Mouse (Mus musculus): Measurements from ENCODE around the gene Capn15. TPM values are rescaled to one million over a fixed set of nuclear protein-coding genes. Genes with fewer than 3 reads are reported as not detected.

Capn15 gene
- polyA plus RNA-seq, 1 experiment = 75.2 TPM

DNA sequence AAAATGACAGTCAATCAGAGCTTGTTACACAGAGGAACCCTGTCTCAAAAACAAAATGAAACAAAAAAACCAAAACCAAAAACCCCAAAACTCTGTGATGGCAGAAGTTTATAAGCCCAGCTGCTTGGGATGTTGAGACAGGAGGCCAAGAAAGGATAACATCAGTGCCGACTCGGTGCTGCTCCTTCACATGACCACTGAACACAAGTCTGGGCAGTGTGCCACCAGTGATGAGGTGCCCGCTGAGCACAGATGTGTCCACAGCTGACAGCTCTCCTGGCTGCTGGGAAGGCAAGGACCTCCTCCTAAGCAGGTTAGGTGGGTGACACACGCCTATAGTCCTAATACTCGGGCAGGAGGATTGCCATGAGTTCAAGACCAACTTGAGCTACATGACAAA is 63.5 kb downstream of the Capn15 start:
- Histone ChIP-seq H3K36me3 (ENCODE audit: control insufficient read depth, insufficient read depth, low read length) (peaks cover 5% of the 10 kb centered on the region; the same call in 1 of the 2 replicates), H3K27ac (ENCODE audit: insufficient read depth, low read depth, low read length) (no peak overlapping the region), H3K4me3 (ENCODE audit: low read depth, low read length) (no peak overlapping the region), H3K27me3 (ENCODE audit: control insufficient read depth, insufficient read depth, low read length) (no peaks in the 10 kb centered on the region), H3K4me1 (ENCODE audit: control insufficient read depth, insufficient read depth, insufficient read length, low read length) (peaks cover 16% of the 10 kb centered on the region; the same call in 1 of the 2 replicates)
- WGBS = 51% methylated on average over 5 of the region's 5 CpGs
- TF ChIP-seq POLR2A (IDR thresholded peaks at IDR 0.05; ENCODE audit: low read depth, low read length) (no peak), CTCF (IDR thresholded peaks at IDR 0.05; ENCODE audit: extremely low read depth, insufficient read length, insufficient replicate concordance, low read depth, low read length) (no peak)

DNA sequence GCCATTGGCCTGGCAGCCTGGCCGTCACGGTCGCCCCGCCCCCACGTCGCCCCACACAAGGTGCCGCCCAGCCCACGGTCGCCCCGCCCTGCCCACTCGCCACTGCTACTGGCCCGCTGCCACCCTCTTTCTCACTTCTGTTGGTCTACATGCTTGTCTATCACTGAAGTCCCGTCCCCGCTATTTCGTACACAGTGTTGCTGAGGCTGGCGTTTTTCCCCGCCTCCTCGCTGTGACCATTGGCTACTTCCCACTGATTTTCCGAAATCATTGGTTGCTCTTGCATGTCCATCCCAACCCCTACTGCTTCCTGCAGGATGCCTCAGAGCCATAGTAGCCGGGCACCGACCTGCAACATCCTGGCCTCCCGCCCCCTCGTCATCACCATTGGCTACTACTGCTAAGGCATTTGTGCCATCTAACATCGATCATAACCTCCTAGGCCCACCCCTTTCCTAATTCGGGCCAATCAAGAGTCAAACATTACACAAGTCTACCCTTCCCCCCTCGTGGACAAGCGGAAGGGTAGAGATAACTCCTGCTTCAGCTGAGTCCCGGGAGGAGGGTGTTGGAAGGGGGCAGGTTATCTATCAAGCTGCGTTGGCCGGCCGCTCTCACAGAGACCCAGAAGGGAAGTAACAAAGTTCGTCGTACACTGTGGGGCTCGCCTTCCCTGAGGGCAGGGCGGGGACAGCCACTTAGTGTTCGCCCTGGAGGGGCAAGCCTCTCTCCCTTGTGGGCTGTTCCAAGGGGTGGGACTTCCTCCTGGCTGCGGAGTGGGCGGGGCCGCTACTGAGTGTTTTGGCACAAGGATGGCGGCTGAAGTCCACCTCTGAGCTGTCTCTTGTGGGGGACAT is 65.6 kb downstream of the Capn15 start:
- Histone ChIP-seq H3K27me3 (ENCODE audit: control insufficient read depth, insufficient read depth, low read length) (no peaks in the 10 kb centered on the region), H3K27ac (ENCODE audit: insufficient read depth, low read depth, low read length) (peak overlapping the region; percentile 97), H3K4me3 (ENCODE audit: low read depth, low read length) (peak overlapping the region; percentile 74), H3K36me3 (ENCODE audit: control insufficient read depth, insufficient read depth, low read length) (no peaks in the 10 kb centered on the region), H3K4me1 (ENCODE audit: control insufficient read depth, insufficient read depth, insufficient read length, low read length) (peaks cover 20% of the 10 kb centered on the region; the same call in 1 of the 2 replicates)
- WGBS = under 1% methylated on average over 40 of the region's 40 CpGs
- TF ChIP-seq CTCF (IDR thresholded peaks at IDR 0.05; ENCODE audit: extremely low read depth, insufficient read length, insufficient replicate concordance, low read depth, low read length) (no peak), POLR2A (IDR thresholded peaks at IDR 0.05; ENCODE audit: low read depth, low read length) (peak; percentile 53; the same call in 1 of the 2 replicates)

DNA sequence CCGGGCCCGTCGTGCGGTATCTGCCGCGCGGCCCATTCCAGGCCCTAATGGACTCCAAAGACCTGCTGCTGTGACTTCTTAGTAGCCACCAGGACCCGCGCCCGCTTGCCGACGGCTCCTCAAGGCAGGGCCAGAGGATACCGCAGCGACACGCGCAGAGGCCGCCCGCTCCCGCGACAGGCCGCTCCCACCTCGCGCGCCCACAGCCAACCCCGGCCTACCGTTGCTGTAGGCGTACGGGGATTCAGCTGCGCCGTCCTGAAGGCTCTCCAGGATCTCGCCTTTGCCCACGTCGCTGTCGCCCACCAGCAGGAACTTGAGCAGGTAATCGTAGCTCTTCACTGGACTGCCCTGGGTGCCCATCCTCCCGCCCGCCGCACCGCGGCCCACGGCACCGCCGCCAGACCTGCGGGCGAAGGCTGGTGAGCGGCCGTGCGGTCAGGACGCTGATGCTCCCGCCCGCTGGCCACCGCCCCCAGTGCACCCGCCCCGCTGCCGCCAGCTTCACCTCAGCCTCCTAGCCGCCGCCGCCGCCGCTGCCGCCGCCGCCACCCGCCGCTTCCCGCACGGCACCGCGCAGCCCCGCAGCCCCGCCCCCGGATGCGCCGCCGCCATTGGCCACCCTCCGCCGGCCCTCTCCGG is 66.3 kb downstream of the Capn15 start, which contains the start of gene Rab40c:
Gene Rab40c, minus strand, starts transcription at position 584 of the 642 bp plus-strand sequence.
- Histone ChIP-seq H3K4me1 (ENCODE audit: control insufficient read depth, insufficient read depth, insufficient read length, low read length) (peaks cover 24% of the 10 kb centered on the region; the same call in 1 of the 2 replicates), H3K27me3 (ENCODE audit: control insufficient read depth, insufficient read depth, low read length) (no peaks in the 10 kb centered on the region), H3K27ac (ENCODE audit: insufficient read depth, low read depth, low read length) (peak within 1 kb of the TSS; percentile 97), H3K36me3 (ENCODE audit: control insufficient read depth, insufficient read depth, low read length) (no peaks in the 10 kb centered on the region), H3K4me3 (ENCODE audit: low read depth, low read length) (peak within 1 kb of the TSS; percentile 96)
- 1% methylated on average over 77 of the region's 78 CpGs for WGBS
- TF ChIP-seq CTCF (IDR thresholded peaks at IDR 0.05; ENCODE audit: extremely low read depth, insufficient read length, insufficient replicate concordance, low read depth, low read length) (no peak), POLR2A (IDR thresholded peaks at IDR 0.05; ENCODE audit: low read depth, low read length) (no peak)

DNA sequence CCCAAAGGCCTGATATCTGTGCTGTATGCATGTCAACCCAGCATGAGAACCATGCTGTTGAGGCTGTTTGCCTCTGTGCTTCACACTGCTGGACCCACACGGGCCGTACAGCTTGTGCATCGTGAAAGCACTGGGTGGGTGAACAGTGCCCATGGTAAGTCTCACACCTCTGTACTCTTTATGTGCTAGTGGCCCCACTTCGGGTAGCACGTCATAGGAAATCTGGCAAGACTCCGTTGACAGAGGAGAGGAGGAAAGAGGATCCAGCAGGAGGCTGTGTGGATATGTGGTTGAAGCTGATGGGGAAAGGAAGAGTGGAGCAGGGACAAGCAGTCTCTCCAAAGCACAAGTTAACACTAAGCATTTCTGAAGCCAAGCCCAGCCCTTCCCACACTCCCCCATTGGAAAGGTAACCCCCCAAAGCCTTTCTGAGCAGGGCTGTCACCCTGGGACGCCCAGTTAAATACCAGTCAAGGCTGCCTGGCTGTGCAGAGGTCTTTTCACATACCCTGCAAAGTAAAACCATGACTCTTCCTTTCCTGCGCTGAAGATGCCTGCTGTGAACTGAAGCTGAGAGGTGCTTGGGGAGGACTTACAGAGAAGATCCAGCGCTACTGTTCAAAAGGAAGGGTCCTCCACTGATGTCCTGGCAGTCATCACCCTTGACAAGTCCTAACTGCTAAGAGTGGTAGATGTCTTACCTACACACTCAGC is 67.4 kb downstream of the Capn15 start:
- no peak for TF ChIP-seq POLR2A (IDR thresholded peaks at IDR 0.05; ENCODE audit: low read depth, low read length)
- TF ChIP-seq CTCF (IDR thresholded peaks at IDR 0.05; ENCODE audit: extremely low read depth, insufficient read length, insufficient replicate concordance, low read depth, low read length) = no peak
- Histone ChIP-seq H3K27ac (ENCODE audit: insufficient read depth, low read depth, low read length) (peak overlapping the region; percentile 59), H3K27me3 (ENCODE audit: control insufficient read depth, insufficient read depth, low read length) (no peaks in the 10 kb centered on the region), H3K4me1 (ENCODE audit: control insufficient read depth, insufficient read depth, insufficient read length, low read length) (peaks cover 32% of the 10 kb centered on the region; the same call in 1 of the 2 replicates), H3K36me3 (ENCODE audit: control insufficient read depth, insufficient read depth, low read length) (no peaks in the 10 kb centered on the region), H3K4me3 (ENCODE audit: low read depth, low read length) (peak overlapping the region; percentile 13)
- 74% methylated on average over 9 of the region's 9 CpGs for WGBS

DNA sequence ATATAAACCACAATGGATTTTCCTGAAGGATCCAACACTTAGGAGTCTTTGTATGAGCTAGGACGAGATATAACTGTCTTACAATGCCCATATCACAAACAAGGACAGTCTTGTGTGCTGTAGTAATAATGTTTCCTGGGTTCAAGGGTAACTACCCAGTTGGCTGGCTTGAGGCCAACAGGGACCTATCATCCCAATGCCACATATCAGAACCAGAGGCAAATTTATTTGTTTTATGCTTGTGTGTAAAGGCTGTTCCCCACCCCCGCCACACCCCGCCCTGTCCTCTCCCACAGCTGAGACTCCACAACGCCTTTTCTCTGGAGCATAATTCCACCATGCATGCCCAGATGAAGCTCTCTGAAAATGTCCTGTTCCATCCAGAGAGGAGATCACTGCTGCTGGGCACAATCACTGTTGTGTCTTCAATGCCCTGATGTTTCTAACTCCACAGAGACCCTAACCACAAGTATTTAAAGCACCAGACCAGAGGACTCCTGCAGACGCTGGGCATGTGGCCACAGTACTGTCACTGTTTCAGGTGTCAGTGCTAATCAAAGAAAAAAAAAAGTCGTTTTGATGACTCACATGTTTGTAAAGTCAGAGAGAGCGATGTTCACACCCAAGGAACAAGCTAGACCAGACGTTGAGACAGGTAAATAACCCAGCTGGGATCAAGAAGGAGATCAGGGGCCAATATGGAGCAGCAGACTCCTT is 68.5 kb downstream of the Capn15 start:
- 24% methylated on average over 8 of the region's 8 CpGs for WGBS
- no peak overlapping the region for H3K4me3 ChIP-seq (ENCODE audit: low read depth, low read length)

DNA sequence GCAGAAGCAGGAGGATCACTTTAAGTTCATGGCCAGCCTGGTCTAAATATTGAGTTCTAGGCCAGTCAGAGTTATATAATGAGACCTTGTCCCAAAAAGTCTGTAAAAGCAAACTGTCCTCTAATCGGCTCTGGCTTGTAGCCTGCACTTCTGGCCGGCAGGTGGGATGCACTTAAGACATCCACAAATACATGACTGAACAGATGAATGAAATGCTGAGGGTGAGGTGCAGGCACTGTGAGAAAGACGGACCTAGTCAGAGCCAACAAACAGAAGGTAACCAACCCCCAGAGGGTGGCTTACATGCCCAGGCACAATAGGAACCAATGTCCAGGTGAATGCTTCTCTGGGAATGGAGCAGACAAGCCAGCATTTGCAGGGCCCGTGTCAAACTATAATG is 71.3 kb downstream of the Capn15 start:
- TF ChIP-seq CTCF (IDR thresholded peaks at IDR 0.05; ENCODE audit: extremely low read depth, insufficient read length, insufficient replicate concordance, low read depth, low read length) = no peak
- no peak for TF ChIP-seq POLR2A (IDR thresholded peaks at IDR 0.05; ENCODE audit: low read depth, low read length)
- no peak overlapping the region for H3K4me3 ChIP-seq (ENCODE audit: low read depth, low read length)
- peak overlapping the region; percentile 6 for H3K27ac ChIP-seq (ENCODE audit: insufficient read depth, low read depth, low read length)
- peaks cover 45% of the 10 kb centered on the region; the same call in 1 of the 2 replicates for H3K4me1 ChIP-seq (ENCODE audit: control insufficient read depth, insufficient read depth, insufficient read length, low read length)
- no peaks in the 10 kb centered on the region for H3K36me3 ChIP-seq (ENCODE audit: control insufficient read depth, insufficient read depth, low read length)
- 57% methylated on average over 4 of the region's 4 CpGs for whole genome bisulfite sequencing
- no peaks in the 10 kb centered on the region for H3K27me3 ChIP-seq (ENCODE audit: control insufficient read depth, insufficient read depth, low read length)

More for the DNA sequence above, 68.5 kb downstream of the Capn15 start:
- TF ChIP-seq POLR2A (IDR thresholded peaks at IDR 0.05; ENCODE audit: low read depth, low read length) (no peak), CTCF (IDR thresholded peaks at IDR 0.05; ENCODE audit: extremely low read depth, insufficient read length, insufficient replicate concordance, low read depth, low read length) (no peak)
- Histone ChIP-seq H3K36me3 (ENCODE audit: control insufficient read depth, insufficient read depth, low read length) (no peaks in the 10 kb centered on the region), H3K27me3 (ENCODE audit: control insufficient read depth, insufficient read depth, low read length) (no peaks in the 10 kb centered on the region), H3K27ac (ENCODE audit: insufficient read depth, low read depth, low read length) (peak overlapping the region; percentile 59), H3K4me1 (ENCODE audit: control insufficient read depth, insufficient read depth, insufficient read length, low read length) (peaks cover 37% of the 10 kb centered on the region; the same call in 1 of the 2 replicates)

All from small intestine, adult 2 months (tissue).